Mouse (Mus musculus): ENCODE results near the gene Zdbf2.
A peak's percentile ranks its signal among the peaks of the same experiment; 100 is the strongest.

Zdbf2 gene

GRCm38 (mm10) chr1:63272741-63273338, at the start of gene Zdbf2:
Zdbf2 (plus strand) TSS chr1:63273265.
- peak in 1 of 2 experiments; percentile 70 for DNase-seq (ENCODE audit: low spot score in 2 of 2)

GRCm38 (mm10) chr1:63225009-63225408, 48.1 kb upstream of the Zdbf2 start:
- DNase-seq (ENCODE audit: low spot score in 2 of 2), result no peak

GRCm38 (mm10) chr1:63225890-63226289, 47.2 kb upstream of the Zdbf2 start:
- DNase-seq (ENCODE audit: low spot score in 2 of 2), result no peak

GRCm38 (mm10) chr1:63227241-63227640, 45.8 kb upstream of the Zdbf2 start:
- no peak for DNase-seq (ENCODE audit: low spot score in 2 of 2)

GRCm38 (mm10) chr1:63237371-63237770, 35.7 kb upstream of the Zdbf2 start:
- DNase-seq (ENCODE audit: low spot score in 2 of 2), result peak in 1 of 2 experiments; percentile 34

- DNase-seq (ENCODE audit: low spot score in 2 of 2), result no peak
Measured at GRCm38 (mm10) chr1:63239305-63239704, 33.8 kb upstream of the Zdbf2 start.

- peak in 1 of 2 experiments; percentile 29 for DNase-seq (ENCODE audit: low spot score in 2 of 2)
Measured at GRCm38 (mm10) chr1:63239751-63240150, 33.3 kb upstream of the Zdbf2 start.

GRCm38 (mm10) chr1:63243854-63244253, 29.2 kb upstream of the Zdbf2 start:
- no peak for DNase-seq (ENCODE audit: low spot score in 2 of 2)

- no peak for DNase-seq (ENCODE audit: low spot score in 2 of 2)
Measured at GRCm38 (mm10) chr1:63246862-63247521, 26.1 kb upstream of the Zdbf2 start.

- DNase-seq (ENCODE audit: low spot score in 2 of 2), result no peak
Measured at GRCm38 (mm10) chr1:63247831-63248359, 25.2 kb upstream of the Zdbf2 start.

- no peak for DNase-seq (ENCODE audit: low spot score in 2 of 2)
Measured at GRCm38 (mm10) chr1:63248360-63248851, 24.7 kb upstream of the Zdbf2 start.

GRCm38 (mm10) chr1:63249261-63249660, 23.8 kb upstream of the Zdbf2 start:
- DNase-seq (ENCODE audit: low spot score in 2 of 2), result no peak

- no peak for DNase-seq (ENCODE audit: low spot score in 2 of 2)
Measured at GRCm38 (mm10) chr1:63252351-63253209, 20.5 kb upstream of the Zdbf2 start.

GRCm38 (mm10) chr1:63253291-63253690, 19.8 kb upstream of the Zdbf2 start:
- no peak for DNase-seq (ENCODE audit: low spot score in 2 of 2)

GRCm38 (mm10) chr1:63255101-63255500, 18.0 kb upstream of the Zdbf2 start:
- DNase-seq (ENCODE audit: low spot score in 2 of 2), result no peak

- no peak for DNase-seq (ENCODE audit: low spot score in 2 of 2)
Measured at GRCm38 (mm10) chr1:63256083-63256482, 17.0 kb upstream of the Zdbf2 start.

- peak in 1 of 2 experiments; percentile 3 for DNase-seq (ENCODE audit: low spot score in 2 of 2)
Measured at GRCm38 (mm10) chr1:63258501-63258900, 14.6 kb upstream of the Zdbf2 start.

GRCm38 (mm10) chr1:63259271-63259830, 13.7 kb upstream of the Zdbf2 start:
- DNase-seq (ENCODE audit: low spot score in 2 of 2), result no peak

GRCm38 (mm10) chr1:63259916-63260741, 12.9 kb upstream of the Zdbf2 start:
- no peak for DNase-seq (ENCODE audit: low spot score in 2 of 2)

GRCm38 (mm10) chr1:63260742-63261033, 12.4 kb upstream of the Zdbf2 start:
- DNase-seq (ENCODE audit: low spot score in 2 of 2), result no peak

GRCm38 (mm10) chr1:63261041-63261590, 11.9 kb upstream of the Zdbf2 start:
- no peak for DNase-seq (ENCODE audit: low spot score in 2 of 2)
